Mouse (Mus musculus) stomach, adult 2 months (tissue): ENCODE measurements around the gene Tas2r108. TPM values are rescaled to one million over a fixed set of nuclear protein-coding genes. Genes with fewer than 3 reads are reported as not detected.

Source experiments
- polyA plus RNA-seq: library from polyadenylated mRNA; depleted of rRNA; stranded (reverse); fragments of >200 nt; gene quantifications from 2 replicates; pipeline ENCODE4 v1.2.3, GENCODE M21; 2012; rRNA removed

Tas2r108 gene
- not detected in 2 replicates for polyA plus RNA-seq

DNA sequence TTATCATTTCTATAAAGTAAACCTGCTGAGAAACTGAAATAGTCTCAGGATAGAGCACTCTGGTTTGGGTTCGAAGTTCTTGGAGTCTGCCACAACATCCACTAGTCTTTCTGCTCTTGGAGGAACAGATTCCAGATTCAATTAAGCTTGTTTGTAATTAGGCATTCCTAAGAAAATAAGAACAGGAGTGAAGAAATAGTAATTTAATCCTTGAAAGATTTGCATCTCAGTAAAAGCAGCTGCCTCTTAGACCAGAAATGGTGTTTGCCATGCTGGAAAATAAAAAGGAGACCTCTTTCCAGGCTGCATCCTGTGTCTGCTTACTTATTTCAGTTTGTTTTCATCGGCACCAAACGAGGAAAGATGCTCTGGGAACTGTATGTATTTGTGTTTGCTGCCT lies at the start of gene Tas2r108:
Gene Tas2r108, plus strand, starts transcription at position 301 of the 400 bp plus-strand sequence.

DNA sequence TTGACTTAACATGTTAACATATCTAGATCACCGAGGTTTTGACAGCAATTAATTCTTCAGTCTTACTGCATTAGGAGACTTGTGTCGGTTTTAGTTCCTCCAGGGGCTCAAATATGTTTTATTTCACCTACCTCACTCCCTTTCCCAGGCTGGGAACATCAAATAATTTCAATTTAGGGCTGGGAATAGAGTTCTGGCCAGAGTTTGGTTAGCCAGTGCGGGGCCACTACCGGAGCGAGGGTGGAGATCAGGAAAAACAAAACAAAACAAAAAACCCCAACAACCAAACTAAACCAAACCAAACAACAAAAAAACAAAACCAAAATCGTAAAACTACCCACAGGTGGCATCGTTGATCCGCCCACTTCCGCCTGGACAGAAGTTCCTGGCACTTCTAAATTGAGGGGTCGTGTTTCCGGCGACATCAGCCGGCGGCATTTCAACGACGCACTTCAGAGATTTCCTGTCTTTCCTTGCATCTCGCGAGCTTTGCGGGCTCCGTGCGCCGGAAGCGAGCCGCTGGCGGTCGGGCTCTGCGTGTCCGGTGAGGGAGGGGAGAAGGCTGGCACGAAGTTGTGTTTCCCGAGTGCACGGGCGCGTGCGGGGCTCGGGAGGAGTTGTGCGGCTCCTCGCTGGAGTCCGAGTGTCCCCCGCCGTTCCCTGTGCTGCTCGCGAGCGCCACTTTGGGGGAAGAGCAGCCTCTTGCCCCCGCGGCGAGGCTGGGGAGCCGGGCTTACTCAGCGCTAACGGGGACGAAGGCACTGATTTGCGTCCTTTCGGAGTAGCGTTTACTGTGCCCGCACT lies 22.2 kb upstream of the Tas2r108 start, which contains the start of gene Ssbp1:
Gene Ssbp1, plus strand, starts transcription at position 437 of the 804 bp plus-strand sequence.

DNA sequence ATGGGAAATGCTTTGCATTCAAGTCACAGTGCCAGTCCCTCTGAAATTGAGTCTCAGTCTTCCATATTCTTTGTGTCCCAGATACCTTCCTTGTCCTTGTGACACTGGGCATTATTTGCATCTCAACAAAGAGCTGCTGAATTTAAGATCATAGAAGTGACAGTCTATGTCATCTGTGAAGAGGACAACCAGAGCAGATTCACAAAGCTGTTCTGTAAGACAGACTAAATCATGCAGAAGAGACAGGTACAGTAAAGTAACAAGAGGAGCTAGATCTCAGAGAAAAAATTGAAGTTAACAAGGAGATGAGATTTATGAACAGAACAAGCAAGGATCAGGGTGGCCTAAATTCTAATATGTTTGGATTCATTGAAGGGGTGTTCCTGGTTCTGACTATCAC lies 2.4 kb upstream of the Tas2r108 start, which contains the start of gene Tas2r137:
Gene Tas2r137, plus strand, starts transcription at position 301 of the 400 bp plus-strand sequence.

DNA sequence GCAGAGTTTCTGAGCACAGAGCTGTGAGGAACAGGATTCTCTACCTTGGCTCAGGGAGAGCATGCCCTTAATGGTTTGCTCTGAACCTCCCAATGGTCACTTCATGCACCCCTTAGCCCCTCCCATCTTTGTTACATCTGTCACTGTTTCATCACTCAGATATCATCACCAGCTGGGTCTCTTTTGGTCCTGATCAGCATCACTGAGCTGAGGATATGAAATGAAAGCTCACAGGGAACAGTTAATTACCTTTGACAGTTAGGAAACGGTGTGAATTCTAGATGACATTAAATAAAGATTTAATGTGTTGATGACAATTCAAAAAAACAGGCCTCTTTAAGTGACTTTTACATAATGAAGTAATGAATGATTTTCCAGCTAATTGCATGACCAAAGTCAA lies 26.1 kb downstream of the Tas2r108 start, which contains the start of gene Prss37:
Gene Prss37, minus strand, starts transcription at position 101 of the 400 bp plus-strand sequence.

Other genes with a start within 250 kb of the Tas2r108 start
- gene Agk, start 168.4 kb upstream of the Tas2r108 start, polyA plus RNA-seq: 1.7 and 2.8 TPM in 2 replicates
- gene E330009J07Rik, start 57.4 kb upstream of the Tas2r108 start, polyA plus RNA-seq: 2.8 and 4.3 TPM in 2 replicates
- not detected in 2 replicates for gene Wee2, start 54.4 kb upstream of the Tas2r108 start, polyA plus RNA-seq
- gene Ssbp1, start 22.2 kb upstream of the Tas2r108 start, polyA plus RNA-seq: 2.2 and 2.4 TPM in 2 replicates
- not detected in 2 replicates for gene Tas2r137, start 2.3 kb upstream of the Tas2r108 start, polyA plus RNA-seq
- gene Prss37, start 26.0 kb downstream of the Tas2r108 start, polyA plus RNA-seq: not detected in 2 replicates
- not detected in 2 replicates for gene Olfr461, start 61.5 kb downstream of the Tas2r108 start, polyA plus RNA-seq
- gene Olfr460, start 76.0 kb downstream of the Tas2r108 start, polyA plus RNA-seq: not detected in 2 replicates
- not detected in 2 replicates for gene Clec5a, start 92.3 kb downstream of the Tas2r108 start, polyA plus RNA-seq
- gene Tas2r138, start 119.8 kb downstream of the Tas2r108 start, polyA plus RNA-seq: not detected in 2 replicates
- gene Mgam, start 135.3 kb downstream of the Tas2r108 start, polyA plus RNA-seq: 0.06 and 0.16 TPM in 2 replicates